Mouse (Mus musculus) embryonic facial prominence, embryonic 13.5 days (tissue): ENCODE measurements around the gene Pold1. TPM values are rescaled to one million over a fixed set of nuclear protein-coding genes. Genes with fewer than 3 reads are reported as not detected.

Experiments used
- ATAC-seq: fragments of 200-750 bp; cut with Nextera tagmentation; 2 replicates; pipeline ENCODE4 v1.8.0; 2017; ENCODE audit warnings: low read depth; ENCODE audit not compliant: insufficient number of reproducible peaks, insufficient read depth, low FRiP score, low TSS enrichment
- H3K27ac ChIP-seq: fragments of 300-500 bp; sonication (generic); 2 replicates; pipeline ENCODE4 v1.5.1; 2015; ENCODE audit warnings: moderate library complexity, mild to moderate bottlenecking, inconsistent platforms
- H3K27me3 ChIP-seq: fragments of 300-500 bp; sonication (generic); 2 replicates; pipeline ENCODE4 v1.6.1; 2015; ENCODE audit warnings: mild to moderate bottlenecking, inconsistent platforms
- H3K36me3 ChIP-seq: fragments of 300-500 bp; sonication (generic); 2 replicates; pipeline ENCODE4 v1.6.1; 2015; ENCODE audit warnings: mild to moderate bottlenecking, inconsistent platforms
- H3K4me1 ChIP-seq: fragments of 300-500 bp; sonication (generic); 2 replicates; pipeline ENCODE4 v1.6.1; 2015; ENCODE audit warnings: inconsistent platforms
- H3K4me2 ChIP-seq: fragments of 300-500 bp; sonication (generic); 2 replicates; pipeline ENCODE4 v1.6.1; 2015; ENCODE audit warnings: moderate library complexity, mild to moderate bottlenecking, inconsistent platforms
- H3K4me3 ChIP-seq: fragments of 300-500 bp; sonication (generic); 2 replicates; pipeline ENCODE4 v1.5.1; 2015; ENCODE audit warnings: mild to moderate bottlenecking, inconsistent platforms
- H3K9ac ChIP-seq: fragments of 300-500 bp; sonication (generic); 2 replicates; pipeline ENCODE4 v1.6.1; 2015; ENCODE audit warnings: mild to moderate bottlenecking, inconsistent platforms
- H3K9me3 ChIP-seq: fragments of 300-500 bp; sonication (generic); 2 replicates; pipeline ENCODE4 v1.6.1; 2016; ENCODE audit warnings: inconsistent platforms
- WGBS: fragments of 180-500 bp; shearing (Covaris S2); methylation state at CpG from one replicate; pipeline ENCODE4 v1.1.7; 2015; ENCODE audit warnings: mixed read lengths; 5-methylcytosine and 5-hydroxymethylcytosine counted together
- polyA plus RNA-seq: library from polyadenylated mRNA; unstranded; fragments of >200 nt; fragmentation: Nextera tagmentation; extraction: Ambion mirVana; gene quantifications from 2 replicates; pipeline ENCODE4 v1.2.1, GENCODE M21; 2015

Pold1 gene
- polyA plus RNA-seq, 1 experiment from 2014 or later = 104 TPM

GRCm38 (mm10) chr7:44582709-44583108 lies 34.1 kb upstream of the Pold1 start:
- H3K9ac ChIP-seq = no peak overlapping the region
- no peak overlapping the region for H3K4me2 ChIP-seq
- ATAC-seq = no peak
- H3K27ac ChIP-seq = no peak overlapping the region
- WGBS = 66% methylated on average over 5 of the region's 5 CpGs
- no peaks in the 10 kb centered on the region for H3K9me3 ChIP-seq
- H3K36me3 ChIP-seq = no peaks in the 10 kb centered on the region
- H3K27me3 ChIP-seq = peaks cover 30% of the 10 kb centered on the region
- H3K4me1 ChIP-seq = peaks cover 9% of the 10 kb centered on the region
- no peak overlapping the region for H3K4me3 ChIP-seq

- no peak for ATAC-seq
- Histone ChIP-seq H3K27me3 (peaks cover 19% of the 10 kb centered on the region), H3K36me3 (no peaks in the 10 kb centered on the region), H3K27ac (no peak overlapping the region), H3K4me1 (no peaks in the 10 kb centered on the region; the same call in 1 of the 2 replicates), H3K9me3 (no peaks in the 10 kb centered on the region), H3K9ac (no peak overlapping the region), H3K4me2 (no peak overlapping the region), H3K4me3 (no peak overlapping the region)
- WGBS = 84% methylated on average over 6 of the region's 6 CpGs
Observed at GRCm38 (mm10) chr7:44581637-44582036, 33.0 kb upstream of the Pold1 start.

- no peaks in the 10 kb centered on the region for H3K27me3 ChIP-seq
- H3K9ac ChIP-seq = no peak overlapping the region
- H3K27ac ChIP-seq = no peak overlapping the region
- H3K4me1 ChIP-seq = no peaks in the 10 kb centered on the region
- H3K36me3 ChIP-seq = no peaks in the 10 kb centered on the region
- H3K9me3 ChIP-seq = no peaks in the 10 kb centered on the region
- no peak for ATAC-seq
- WGBS = 45% methylated on average over 5 of the region's 5 CpGs
- no peak overlapping the region for H3K4me2 ChIP-seq
- no peak overlapping the region for H3K4me3 ChIP-seq
Observed at GRCm38 (mm10) chr7:44576333-44576844, 27.7 kb upstream of the Pold1 start.

GRCm38 (mm10) chr7:44572956-44573484 lies 24.4 kb upstream of the Pold1 start:
- Histone ChIP-seq H3K4me1 (no peaks in the 10 kb centered on the region), H3K27ac (no peak overlapping the region), H3K4me3 (no peak overlapping the region), H3K9me3 (no peaks in the 10 kb centered on the region), H3K27me3 (no peaks in the 10 kb centered on the region), H3K4me2 (no peak overlapping the region), H3K9ac (no peak overlapping the region), H3K36me3 (no peaks in the 10 kb centered on the region)
- ATAC-seq = no peak
- WGBS = 71% methylated on average over 5 of the region's 5 CpGs

GRCm38 (mm10) chr7:44572213-44572701 lies 23.6 kb upstream of the Pold1 start, which contains the start of gene Napsa:
TSS of gene Napsa (plus strand) at chr7:44572380.
- 30% methylated on average over 7 of the region's 7 CpGs for WGBS
- Histone ChIP-seq H3K36me3 (no peaks in the 10 kb centered on the region), H3K27me3 (no peaks in the 10 kb centered on the region)

GRCm38 (mm10) chr7:44571811-44572210 lies 23.2 kb upstream of the Pold1 start:
- Histone ChIP-seq H3K36me3 (no peaks in the 10 kb centered on the region), H3K4me3 (no peak overlapping the region), H3K4me1 (no peaks in the 10 kb centered on the region), H3K27ac (no peak overlapping the region), H3K27me3 (no peaks in the 10 kb centered on the region), H3K4me2 (no peak overlapping the region), H3K9ac (no peak overlapping the region), H3K9me3 (no peaks in the 10 kb centered on the region)
- WGBS = 32% methylated on average over 4 of the region's 4 CpGs
- ATAC-seq = no peak

More at GRCm38 (mm10) chr7:44572213-44572701, 23.6 kb upstream of the Pold1 start, which contains the start of gene Napsa:
- ATAC-seq = no peak
- no peak within 1 kb of the TSS for H3K9ac ChIP-seq
- no peaks in the 10 kb centered on the region for H3K4me1 ChIP-seq
- no peaks in the 10 kb centered on the region for H3K9me3 ChIP-seq
- H3K4me3 ChIP-seq = no peak within 1 kb of the TSS
- no peak within 1 kb of the TSS for H3K4me2 ChIP-seq
- H3K27ac ChIP-seq = no peak within 1 kb of the TSS

GRCm38 (mm10) chr7:44570989-44571388 lies 22.3 kb upstream of the Pold1 start:
- no peak overlapping the region for H3K9ac ChIP-seq
- H3K4me1 ChIP-seq = no peaks in the 10 kb centered on the region
- H3K27ac ChIP-seq = no peak overlapping the region
- H3K27me3 ChIP-seq = no peaks in the 10 kb centered on the region
- no peak overlapping the region for H3K4me3 ChIP-seq
- H3K4me2 ChIP-seq = no peak overlapping the region
- WGBS = 77% methylated on average over 6 of the region's 6 CpGs
- no peaks in the 10 kb centered on the region for H3K9me3 ChIP-seq
- H3K36me3 ChIP-seq = no peaks in the 10 kb centered on the region
- no peak for ATAC-seq

GRCm38 (mm10) chr7:44568803-44569202 lies 20.2 kb upstream of the Pold1 start:
- H3K27me3 ChIP-seq = no peaks in the 10 kb centered on the region
- H3K4me2 ChIP-seq = no peak overlapping the region
- no peaks in the 10 kb centered on the region for H3K4me1 ChIP-seq
- H3K9me3 ChIP-seq = no peaks in the 10 kb centered on the region
- H3K4me3 ChIP-seq = no peak overlapping the region
- H3K36me3 ChIP-seq = no peaks in the 10 kb centered on the region
- no peak overlapping the region for H3K27ac ChIP-seq
- ATAC-seq = no peak
- H3K9ac ChIP-seq = no peak overlapping the region
- WGBS = 69% methylated on average over 9 of the region's 9 CpGs

GRCm38 (mm10) chr7:44565414-44565813 lies 16.8 kb upstream of the Pold1 start:
- Histone ChIP-seq H3K27ac (no peak overlapping the region), H3K9ac (no peak overlapping the region), H3K36me3 (no peaks in the 10 kb centered on the region), H3K9me3 (no peaks in the 10 kb centered on the region), H3K4me1 (no peaks in the 10 kb centered on the region), H3K27me3 (no peaks in the 10 kb centered on the region), H3K4me3 (no peak overlapping the region), H3K4me2 (no peak overlapping the region)
- ATAC-seq = no peak
- WGBS = 72% methylated on average over 6 of the region's 6 CpGs

GRCm38 (mm10) chr7:44564486-44564885 lies 15.8 kb upstream of the Pold1 start:
- H3K9me3 ChIP-seq = no peaks in the 10 kb centered on the region
- H3K4me1 ChIP-seq = no peaks in the 10 kb centered on the region
- WGBS = 78% methylated on average over 10 of the region's 10 CpGs
- H3K4me2 ChIP-seq = no peak overlapping the region
- H3K36me3 ChIP-seq = no peaks in the 10 kb centered on the region
- H3K9ac ChIP-seq = no peak overlapping the region
- H3K27ac ChIP-seq = no peak overlapping the region
- H3K27me3 ChIP-seq = no peaks in the 10 kb centered on the region
- ATAC-seq = no peak
- no peak overlapping the region for H3K4me3 ChIP-seq

- no peak overlapping the region for H3K4me2 ChIP-seq
- H3K27me3 ChIP-seq = no peaks in the 10 kb centered on the region
- H3K9ac ChIP-seq = no peak overlapping the region
- WGBS = 47% methylated on average over 8 of the region's 8 CpGs
- no peaks in the 10 kb centered on the region for H3K36me3 ChIP-seq
- H3K4me1 ChIP-seq = no peaks in the 10 kb centered on the region
- H3K4me3 ChIP-seq = no peak overlapping the region
- H3K27ac ChIP-seq = no peak overlapping the region
- no peak for ATAC-seq
- H3K9me3 ChIP-seq = no peaks in the 10 kb centered on the region
Observed at GRCm38 (mm10) chr7:44563284-44563683, 14.6 kb upstream of the Pold1 start.
